32 mouse cellular contexts compared by ENCODE assay signal in genomic region chr1:150513041-150513440, GRCm38 (mm10). TPM values are rescaled to one million over a fixed set of nuclear protein-coding genes. Genes with fewer than 3 reads are reported as not detected.
"Had no signal": no experiment of that assay in that cellular context is flagged by ENCODE, and none has a peak within 500 bp of the region (broad histone marks: within the 10 kb centered on the region; RNA-seq: fewer than 3 reads in every experiment).

No protein-coding gene starts in this region.

- H3K4me1 ChIP-seq: limb, embryonic 10.5 days; limb, embryonic 12.5 days; limb, embryonic 13.5 days; limb, embryonic 15.5 days; liver, embryonic 12.5 days; liver, embryonic 13.5 days; liver, embryonic 15.5 days; lung, embryonic 15.5 days; megakaryocyte, embryonic 14.5 days; midbrain, embryonic 10.5 days; midbrain, embryonic 12.5 days; midbrain, embryonic 13.5 days; midbrain, embryonic 15.5 days; neural tube, embryonic 12.5 days had no signal

- H3K9me3 ChIP-seq: limb, embryonic 10.5 days; limb, embryonic 12.5 days; limb, embryonic 13.5 days; limb, embryonic 15.5 days; liver, embryonic 12.5 days; liver, embryonic 13.5 days; liver, embryonic 15.5 days; lung, embryonic 15.5 days; megakaryocyte, embryonic 14.5 days; midbrain, embryonic 10.5 days; midbrain, embryonic 12.5 days; midbrain, embryonic 13.5 days; midbrain, embryonic 15.5 days; neural tube, embryonic 12.5 days had no signal

- H3K27me3 ChIP-seq: limb, embryonic 12.5 days; limb, embryonic 13.5 days; limb, embryonic 15.5 days; liver, embryonic 12.5 days; liver, embryonic 13.5 days; liver, embryonic 15.5 days; lung, embryonic 15.5 days; megakaryocyte, embryonic 14.5 days; midbrain, embryonic 12.5 days; midbrain, embryonic 13.5 days; midbrain, embryonic 15.5 days; neural tube, embryonic 12.5 days had no signal

- H3K4me3 ChIP-seq: left cerebral cortex, adult 2 months; limb, embryonic 10.5 days; limb, embryonic 12.5 days; limb, embryonic 13.5 days; limb, embryonic 15.5 days; liver, embryonic 12.5 days; liver, embryonic 13.5 days; liver, embryonic 15.5 days; lung, embryonic 15.5 days; megakaryocyte, embryonic 14.5 days; midbrain, embryonic 10.5 days; midbrain, embryonic 12.5 days; midbrain, embryonic 13.5 days; midbrain, embryonic 15.5 days; myocyte; neural tube, embryonic 12.5 days had no signal

- DNase-seq: left cerebral cortex, postnatal 4 days; liver; liver, embryonic 13.5 days; liver, postnatal 0 days; lung, adult 18-20 months; lung, adult 2 months; lung, embryonic 14.5 days; lung, postnatal 10 days; lung, postnatal 4 days; midbrain, embryonic 14.5 days had no signal

- H3K27ac ChIP-seq: left cerebral cortex, adult 2 months; limb, embryonic 10.5 days; limb, embryonic 12.5 days; limb, embryonic 13.5 days; limb, embryonic 15.5 days; liver, embryonic 12.5 days; liver, embryonic 13.5 days; liver, embryonic 14.5 days; liver, embryonic 15.5 days; lung, embryonic 15.5 days; macrophage; midbrain, embryonic 10.5 days; midbrain, embryonic 12.5 days; midbrain, embryonic 13.5 days; midbrain, embryonic 15.5 days; neural tube, embryonic 12.5 days had no signal

- H3K4me2 ChIP-seq: limb, embryonic 12.5 days; limb, embryonic 13.5 days; limb, embryonic 15.5 days; liver, embryonic 11.5 days; liver, embryonic 12.5 days; liver, embryonic 13.5 days; liver, embryonic 15.5 days; lung, embryonic 14.5 days; lung, embryonic 15.5 days; midbrain, embryonic 11.5 days; midbrain, embryonic 12.5 days; midbrain, embryonic 13.5 days; midbrain, embryonic 15.5 days; neural tube, embryonic 12.5 days had no signal

- H3K9ac ChIP-seq: limb, embryonic 12.5 days; limb, embryonic 13.5 days; limb, embryonic 15.5 days; liver, embryonic 12.5 days; liver, embryonic 13.5 days; liver, embryonic 14.5 days; liver, embryonic 15.5 days; liver, postnatal 0 days; lung, embryonic 14.5 days; lung, embryonic 15.5 days; midbrain, embryonic 12.5 days; midbrain, embryonic 13.5 days; midbrain, embryonic 15.5 days; neural tube, embryonic 12.5 days had no signal

- H3K36me3 ChIP-seq: limb, embryonic 10.5 days; limb, embryonic 12.5 days; limb, embryonic 13.5 days; limb, embryonic 15.5 days; liver, embryonic 12.5 days; liver, embryonic 13.5 days; liver, embryonic 15.5 days; lung, embryonic 15.5 days; midbrain, embryonic 10.5 days; midbrain, embryonic 12.5 days; midbrain, embryonic 13.5 days; midbrain, embryonic 15.5 days; neural tube, embryonic 12.5 days had no signal

- ATAC-seq: liver, embryonic 12.5 days; liver, postnatal 0 days; midbrain, embryonic 13.5 days; midbrain, embryonic 15.5 days; midbrain, embryonic 16.5 days had no signal

RNA-seq across cellular contexts. Expression of gene Prg4, which starts 47.1 kb away (rescaled TPM):
- total RNA-seq: megakaryocyte progenitor cell, adult 5-6 weeks; megakaryocyte-erythroid progenitor cell, adult 5-6 weeks had no signal
- polyA plus RNA-seq: macrophage had no signal
